Mouse (Mus musculus): ENCODE results near the gene Ppp1r15a.
"Not testable (repeated sequence)": the region's sequence is repeated elsewhere in the genome, so short reads cannot be mapped to it uniquely, and the experiment has no call there.

Gene Ppp1r15a

GRCm38 (mm10) chr7:45551512-45551883 is 25.4 kb upstream of the Ppp1r15a start:
- no peak for DNase-seq (ENCODE audit: low spot score in 2 of 2)

GRCm38 (mm10) chr7:45550821-45551511 is 24.9 kb upstream of the Ppp1r15a start:
- no peak for DNase-seq (ENCODE audit: low spot score in 2 of 2)

DNA sequence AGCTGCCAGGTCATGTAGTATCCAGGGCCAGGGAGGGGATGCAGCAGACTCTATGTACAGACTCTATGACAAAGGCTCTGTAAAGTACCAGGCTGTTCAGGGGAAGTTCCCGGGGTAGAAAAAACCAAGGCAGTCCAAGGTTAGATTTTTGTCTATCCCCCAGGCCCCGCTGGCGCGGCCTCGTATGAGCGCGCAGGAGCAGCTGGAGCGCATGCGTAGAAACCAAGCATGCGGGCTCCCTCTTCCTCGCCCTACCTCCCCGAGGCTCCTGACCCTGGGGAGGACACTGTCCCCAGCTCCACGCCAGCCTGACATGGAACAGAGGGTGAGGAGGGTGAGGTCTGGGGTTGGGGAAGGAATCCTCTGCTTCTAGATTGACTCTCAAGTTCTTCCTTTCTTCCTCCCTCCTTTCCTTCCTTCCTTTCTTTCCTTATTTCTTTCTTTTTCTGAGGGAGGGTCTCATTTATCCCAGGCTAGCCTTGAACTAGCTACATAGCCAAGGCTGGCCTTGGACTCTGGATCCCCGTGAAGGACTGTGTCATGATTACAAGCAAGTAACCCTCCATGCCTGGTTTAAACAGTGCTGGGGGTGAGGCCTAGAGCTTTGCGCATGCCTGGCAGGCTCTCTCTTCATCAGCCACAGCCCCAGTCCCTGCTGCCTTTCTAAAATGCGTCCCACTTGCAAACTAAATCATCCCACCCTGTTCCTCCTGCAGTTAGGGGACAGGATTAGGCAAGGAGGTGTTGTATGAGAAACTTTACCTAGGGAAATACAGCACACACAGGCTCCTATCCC is 23.8 kb upstream of the Ppp1r15a start:
- DNase-seq (ENCODE audit: low spot score in 2 of 2) = no peak

- DNase-seq (ENCODE audit: low spot score in 2 of 2) = no peak
Observed at GRCm38 (mm10) chr7:45544525-45544924, 18.5 kb upstream of the Ppp1r15a start.

GRCm38 (mm10) chr7:45540213-45540612 is 14.1 kb upstream of the Ppp1r15a start:
- no peak for DNase-seq (ENCODE audit: low spot score in 2 of 2)

GRCm38 (mm10) chr7:45539095-45539494 is 13.0 kb upstream of the Ppp1r15a start:
- DNase-seq (ENCODE audit: low spot score in 2 of 2) = no peak

DNA sequence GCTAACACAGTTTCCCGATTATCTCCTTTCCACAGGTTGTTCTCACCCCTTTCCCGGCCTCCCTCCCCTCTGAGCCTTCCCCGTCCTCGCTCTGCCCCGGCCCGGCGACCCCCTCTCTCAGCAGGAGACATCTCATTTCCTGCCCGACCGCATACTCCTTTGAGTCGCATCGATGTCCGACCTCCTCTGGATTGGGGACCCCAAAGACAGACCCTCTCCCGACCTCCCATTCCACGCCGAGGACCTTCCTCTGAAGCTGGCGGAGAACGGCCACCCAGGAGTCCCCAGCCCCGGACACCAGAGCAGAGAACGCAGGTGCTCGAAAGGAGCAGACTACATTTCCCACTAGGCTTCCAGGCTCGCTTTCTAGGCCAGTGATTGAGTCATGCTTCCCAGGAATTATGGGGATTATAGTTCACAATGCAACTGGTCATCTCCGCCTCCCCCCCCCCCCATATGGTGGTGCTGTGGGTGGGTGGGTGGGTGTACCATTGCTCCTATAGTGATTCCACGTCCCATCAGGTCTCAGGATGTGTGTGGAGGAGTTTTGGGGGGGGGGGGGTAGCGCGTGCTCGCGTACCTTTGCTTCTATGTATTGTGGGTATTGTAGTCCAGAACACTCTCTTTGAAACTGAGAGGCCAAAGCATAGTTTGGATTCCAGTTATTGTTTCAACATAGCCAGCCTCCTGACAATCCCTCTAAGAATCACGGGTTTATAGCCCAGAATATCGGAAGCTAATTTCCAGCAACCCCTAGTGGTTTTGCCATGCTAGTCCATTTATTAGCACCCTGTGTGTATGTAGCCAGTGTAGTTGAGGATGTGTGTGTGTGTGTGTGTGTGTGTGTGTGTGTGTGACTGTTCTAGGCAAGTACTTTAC is 12.3 kb upstream of the Ppp1r15a start:
- peak; percentile 53 to 57 for DNase-seq (ENCODE audit: low spot score in 2 of 2)

GRCm38 (mm10) chr7:45537602-45538001 is 11.5 kb upstream of the Ppp1r15a start:
- DNase-seq (ENCODE audit: low spot score in 2 of 2) = no peak

DNA sequence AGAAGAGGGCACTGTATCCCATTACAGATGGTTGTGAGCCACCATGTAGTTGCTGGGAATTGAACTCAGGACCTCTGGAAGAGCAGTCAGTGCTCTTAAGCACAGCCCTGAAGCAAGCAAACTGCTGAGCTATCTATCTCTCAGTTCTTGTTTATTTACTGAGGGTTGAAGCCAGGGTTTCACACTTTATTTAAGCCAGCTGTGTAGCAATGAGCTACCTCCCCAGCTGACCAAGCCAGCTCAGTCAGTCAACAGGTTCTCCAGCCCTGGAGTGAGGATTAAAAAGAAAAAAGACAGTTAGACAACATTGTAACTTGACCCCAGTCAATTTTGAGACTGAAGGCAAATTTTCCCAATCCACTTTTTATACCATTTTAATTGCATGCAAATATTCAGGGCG is 9.6 kb upstream of the Ppp1r15a start:
- DNase-seq (ENCODE audit: low spot score in 2 of 2) = no peak

DNA sequence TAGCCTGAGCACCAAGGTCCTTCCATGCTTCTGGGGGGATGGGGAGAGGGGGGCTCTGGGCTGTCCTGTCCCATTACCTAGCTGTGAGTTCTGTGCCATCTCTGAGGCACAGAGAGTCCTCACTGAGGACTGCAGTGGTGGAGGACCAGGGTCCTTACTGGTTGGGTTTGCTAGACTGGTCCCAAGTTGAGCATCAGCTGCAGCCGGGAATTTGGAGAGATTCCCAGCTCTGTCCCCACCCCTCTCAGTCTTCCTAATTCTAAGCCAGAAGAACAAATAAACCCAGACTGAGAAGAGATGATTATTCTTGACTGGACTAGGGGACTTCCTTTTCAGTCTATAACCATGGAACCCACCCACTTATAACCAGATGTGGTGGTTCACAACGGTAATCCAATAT is 4.6 kb upstream of the Ppp1r15a start:
- no peak for DNase-seq (ENCODE audit: low spot score in 2 of 2)

- DNase-seq (ENCODE audit: low spot score in 2 of 2) = no peak
Observed at GRCm38 (mm10) chr7:45529461-45529860, 3.4 kb upstream of the Ppp1r15a start.

- not testable (repeated sequence) for DNase-seq (ENCODE audit: low spot score in 2 of 2)
Observed at GRCm38 (mm10) chr7:45527169-45527568, 1.1 kb upstream of the Ppp1r15a start.

DNA sequence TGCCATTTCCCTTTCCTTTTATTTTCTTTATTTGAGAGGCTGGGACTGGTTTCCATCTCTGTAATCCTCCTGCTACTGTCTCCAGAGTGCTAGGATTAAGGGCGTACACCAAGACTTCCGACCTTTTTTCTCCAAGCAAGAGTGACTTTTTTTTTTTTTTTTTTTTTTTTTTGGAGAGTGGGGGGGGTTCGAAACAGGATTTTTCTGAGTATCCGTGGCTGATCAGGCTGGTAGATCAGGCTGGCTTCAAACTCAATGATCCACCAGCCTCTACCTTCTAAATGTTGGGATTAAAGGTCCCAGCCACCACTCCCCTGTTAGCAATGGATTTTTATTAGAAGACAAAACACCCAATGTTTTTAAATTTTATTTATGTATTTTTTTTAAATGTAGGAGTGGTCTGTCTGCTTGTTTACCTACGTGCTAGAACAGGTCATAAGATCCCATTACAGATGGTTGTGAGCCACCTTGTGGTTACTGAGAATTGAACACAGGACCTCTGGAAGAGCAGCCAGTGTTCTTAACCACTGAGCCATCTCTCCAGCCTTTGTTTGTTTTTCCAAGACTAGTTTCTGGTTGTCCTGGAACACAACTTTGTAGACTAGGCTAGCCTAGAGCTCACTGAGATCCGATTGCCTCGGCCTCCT is 529 bp upstream of the Ppp1r15a start:
- no peak for DNase-seq (ENCODE audit: low spot score in 2 of 2)

GRCm38 (mm10) chr7:45524841-45525621 is 1.0 kb downstream of the Ppp1r15a start:
- DNase-seq (ENCODE audit: low spot score in 2 of 2) = no peak

- DNase-seq (ENCODE audit: low spot score in 2 of 2) = no peak
Observed at GRCm38 (mm10) chr7:45523678-45524170, 2.3 kb downstream of the Ppp1r15a start.

DNA sequence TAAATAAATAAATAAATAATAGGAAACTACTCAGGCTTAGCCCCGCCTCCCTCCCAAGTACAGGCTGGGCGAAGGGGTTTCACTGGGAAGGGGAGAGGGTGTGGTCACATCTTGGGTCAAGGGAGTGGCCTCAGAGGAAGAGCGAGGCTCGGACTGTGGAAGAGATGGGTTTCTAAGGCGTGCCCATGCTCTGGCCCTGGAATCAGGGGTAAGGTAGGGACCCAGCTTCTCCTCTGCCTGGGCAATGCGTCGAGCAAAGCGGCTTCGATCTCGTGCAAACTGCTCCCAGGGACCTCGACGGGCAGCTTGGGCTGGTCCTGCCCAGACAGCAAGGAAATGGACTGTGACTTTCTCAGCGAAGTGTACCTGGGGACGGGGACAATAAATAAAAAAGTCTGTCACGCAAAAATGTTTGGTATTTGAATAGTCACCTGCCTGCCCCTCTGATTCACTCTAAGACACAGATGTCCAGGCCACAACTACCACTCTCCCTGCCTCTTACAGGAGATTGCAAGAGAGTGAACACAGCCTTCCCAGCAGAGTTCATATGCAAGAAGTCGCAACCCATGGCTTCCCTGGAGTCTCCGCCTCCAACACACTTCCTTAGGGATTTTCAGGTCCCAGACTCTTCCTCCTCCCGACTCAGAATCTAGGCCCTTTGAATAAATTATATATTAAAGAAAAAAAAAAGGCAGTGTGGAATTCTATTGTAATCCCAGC is 3.0 kb downstream of the Ppp1r15a start:
- DNase-seq (ENCODE audit: low spot score in 2 of 2) = no peak

- no peak for DNase-seq (ENCODE audit: low spot score in 2 of 2)
Observed at GRCm38 (mm10) chr7:45522194-45522752, 3.8 kb downstream of the Ppp1r15a start.

- peak; percentile 87 to 93 for DNase-seq (ENCODE audit: low spot score in 2 of 2)
Observed at GRCm38 (mm10) chr7:45521728-45522184, 4.3 kb downstream of the Ppp1r15a start.

GRCm38 (mm10) chr7:45520605-45521004 is 5.5 kb downstream of the Ppp1r15a start:
- DNase-seq (ENCODE audit: low spot score in 2 of 2) = no peak

All from right cerebral cortex, postnatal 36 days (tissue).